Mouse (Mus musculus): Measurements from ENCODE around the gene Poc1b.

- TF ChIP-seq CTCF (IDR thresholded peaks at IDR 0.05; ENCODE audit: control insufficient read depth, insufficient read depth, insufficient read length) (no peak), USF1 (IDR thresholded peaks at IDR 0.05; ENCODE audit: low read depth) (no peak), MYOD1 (IDR thresholded peaks at IDR 0.05; ENCODE audit: control insufficient read depth, insufficient read length, low read depth) (no peak), MYOG (IDR thresholded peaks at IDR 0.05; ENCODE audit: control insufficient read depth, extremely low read depth, insufficient read length) (no peak), CEBPB (IDR thresholded peaks at IDR 0.05; ENCODE audit: low read depth) (no peak)
Measured at GRCm38 (mm10) chr10:99203163-99203562, 96.3 kb downstream of the Poc1b start.

All from C2C12 (cell line).